Mouse (Mus musculus) midbrain, embryonic 11.5 days (tissue): ENCODE results near the gene Kif26b. TPM values are rescaled to one million over a fixed set of nuclear protein-coding genes. Genes with fewer than 3 reads are reported as not detected.

Experiments used
- ATAC-seq: fragments of 200-750 bp; cut with Nextera tagmentation; 2 replicates; pipeline ENCODE4 v1.8.0; 2017; ENCODE audit warnings: moderate TSS enrichment, moderate library complexity; ENCODE audit not compliant: low FRiP score
- DNase-seq: peaks from one replicate; pipeline ENCODE4 v3.0.0; 2015; ENCODE audit warnings: low spot score; ENCODE audit errors: missing footprints
- H3K27ac ChIP-seq: fragments of 300-500 bp; sonication (generic); 2 replicates; pipeline ENCODE4 v1.5.1; 2014; ENCODE audit warnings: low read depth, low read length
- H3K27me3 ChIP-seq: fragments of 300-500 bp; sonication (generic); 2 replicates; pipeline ENCODE4 v1.6.1; 2014; ENCODE audit warnings: mild to moderate bottlenecking, low read length, moderate library complexity, mixed read lengths; ENCODE audit not compliant: control insufficient read depth, insufficient read depth
- H3K36me3 ChIP-seq: fragments of 300-500 bp; sonication (generic); 2 replicates; pipeline ENCODE4 v1.6.1; 2014; ENCODE audit warnings: mild to moderate bottlenecking, low read length, moderate library complexity, mixed read lengths; ENCODE audit not compliant: control insufficient read depth, insufficient read depth
- H3K4me1 ChIP-seq: fragments of 300-500 bp; sonication (generic); 2 replicates; pipeline ENCODE4 v1.6.1; 2014; ENCODE audit warnings: low read length; ENCODE audit not compliant: control insufficient read depth, insufficient read depth
- H3K4me2 ChIP-seq: fragments of 300-500 bp; sonication (generic); 2 replicates; pipeline ENCODE4 v1.6.1; 2014; ENCODE audit warnings: mild to moderate bottlenecking, moderate library complexity
- H3K4me3 ChIP-seq: fragments of 300-500 bp; sonication (generic); 2 replicates; pipeline ENCODE4 v1.5.1; 2014; ENCODE audit warnings: low read depth, low read length
- H3K9ac ChIP-seq: fragments of 300-500 bp; sonication (generic); 2 replicates; pipeline ENCODE4 v1.6.1; 2014; ENCODE audit warnings: low read length
- H3K9me3 ChIP-seq: fragments of 300-500 bp; sonication (generic); 2 replicates; pipeline ENCODE4 v1.6.1; 2016; ENCODE audit warnings: low read length; ENCODE audit not compliant: control insufficient read depth
- WGBS: fragments of 180-500 bp; shearing (Covaris S2); extraction: QIAGEN DNeasy Blood & Tissue Kit; methylation state at CpG from one replicate; pipeline ENCODE4 v1.1.7; 2014; 5-methylcytosine and 5-hydroxymethylcytosine counted together
- polyA plus RNA-seq: library from polyadenylated mRNA; unstranded; fragments of >200 nt; fragmentation: Nextera tagmentation; extraction: Ambion mirVana; gene quantifications from 2 replicates; pipeline ENCODE4 v1.2.1, GENCODE M21; 2014

Gene Kif26b
- polyA plus RNA-seq, 1 experiment from 2014 or later, result 3.3 TPM

GRCm38 (mm10) chr1:178835805-178836204 lies 306.9 kb downstream of the Kif26b start:
- Histone ChIP-seq H3K4me2 (no peak overlapping the region), H3K36me3 (no peaks in the 10 kb centered on the region), H3K27ac (no peak overlapping the region), H3K9ac (no peak overlapping the region), H3K4me3 (no peak overlapping the region), H3K9me3 (no peaks in the 10 kb centered on the region), H3K4me1 (no peaks in the 10 kb centered on the region), H3K27me3 (no peaks in the 10 kb centered on the region)
- WGBS, result 87% methylated on average over 9 of the region's 9 CpGs
- DNase-seq (peak; percentile 51), ATAC-seq (no peak)

DNA sequence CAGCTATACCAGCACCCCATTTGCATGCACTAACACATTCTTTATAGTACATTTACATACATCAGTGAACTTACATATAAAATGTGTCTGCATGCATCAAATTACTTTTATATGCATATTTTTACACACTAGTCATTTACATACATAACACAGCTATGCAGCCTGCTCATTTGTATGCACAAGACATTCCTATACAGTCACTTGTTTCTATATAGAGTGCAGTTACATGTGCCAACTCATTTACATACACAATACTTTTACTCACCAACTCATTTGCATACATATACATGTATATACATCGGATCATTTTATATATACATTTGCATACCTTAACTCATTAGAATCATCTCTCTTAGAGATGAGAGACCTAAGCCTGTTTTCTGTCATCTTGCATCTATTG lies 308.1 kb downstream of the Kif26b start:
- DNase-seq, result no peak
- Histone ChIP-seq H3K36me3 (no peaks in the 10 kb centered on the region), H3K4me3 (no peak overlapping the region), H3K9ac (no peak overlapping the region), H3K27ac (no peak overlapping the region), H3K4me2 (no peak overlapping the region), H3K4me1 (no peaks in the 10 kb centered on the region), H3K9me3 (no peaks in the 10 kb centered on the region), H3K27me3 (no peaks in the 10 kb centered on the region)
- no peak for ATAC-seq
- WGBS, result 90% methylated on average over 1 of the region's 1 CpGs

DNA sequence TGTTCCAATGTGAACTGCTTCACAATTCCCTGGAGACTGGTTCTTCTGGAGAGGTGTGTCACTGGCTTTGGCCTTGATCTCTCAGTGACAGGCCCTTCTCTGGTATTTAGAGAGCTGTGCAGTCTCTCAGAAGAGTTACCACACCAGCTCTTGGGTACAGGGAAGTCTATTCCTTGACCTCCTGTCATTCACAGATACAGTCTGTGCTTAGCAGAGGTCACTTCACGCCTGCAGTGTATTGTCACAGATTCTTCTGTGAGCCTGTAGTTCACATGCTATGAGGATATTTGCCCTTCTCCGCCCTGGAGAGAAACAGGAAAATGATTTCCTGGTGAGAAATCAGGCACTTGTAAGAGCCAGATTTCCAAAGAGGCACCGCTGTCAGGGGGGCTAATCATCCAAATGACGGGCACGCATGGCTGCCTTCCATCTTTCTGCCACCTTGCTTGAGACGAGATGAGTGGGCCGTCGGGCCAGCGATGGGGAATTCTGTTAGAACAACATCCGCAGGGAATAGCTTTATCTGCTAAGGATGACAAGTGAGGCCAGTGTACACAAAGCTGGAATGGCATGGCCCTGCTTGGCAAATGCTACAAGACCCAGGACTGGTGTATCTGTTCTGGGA lies 309.9 kb downstream of the Kif26b start:
- 75% methylated on average over 10 of the region's 10 CpGs for WGBS
- H3K9me3 ChIP-seq, result no peaks in the 10 kb centered on the region
- no peaks in the 10 kb centered on the region for H3K36me3 ChIP-seq
- no peak overlapping the region for H3K9ac ChIP-seq
- H3K4me3 ChIP-seq, result no peak overlapping the region
- no peaks in the 10 kb centered on the region for H3K27me3 ChIP-seq
- ATAC-seq (no peak), DNase-seq (no peak)
- H3K27ac ChIP-seq, result no peak overlapping the region
- H3K4me2 ChIP-seq, result no peak overlapping the region
- H3K4me1 ChIP-seq, result no peaks in the 10 kb centered on the region

DNA sequence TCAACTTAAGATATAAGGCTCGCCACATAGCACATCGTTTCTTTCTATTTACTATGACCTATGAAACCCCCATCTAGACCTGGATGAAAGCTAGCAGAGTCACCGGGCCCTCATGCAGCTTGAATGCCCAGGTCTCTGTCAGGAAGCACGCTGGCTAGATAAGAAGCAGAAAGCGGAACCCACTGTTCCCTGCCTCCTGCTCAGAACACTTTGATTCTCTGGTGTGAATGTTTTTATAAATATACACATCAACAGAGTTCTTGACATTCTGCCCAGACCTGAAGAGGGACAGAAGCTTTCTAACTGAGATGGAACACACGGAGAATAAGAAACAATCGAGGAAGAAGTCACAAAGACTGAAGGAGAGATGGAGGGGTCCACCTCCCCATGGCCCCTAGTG lies 311.4 kb downstream of the Kif26b start:
- Histone ChIP-seq H3K4me3 (no peak overlapping the region), H3K9me3 (no peaks in the 10 kb centered on the region), H3K4me1 (no peaks in the 10 kb centered on the region), H3K36me3 (no peaks in the 10 kb centered on the region), H3K27ac (no peak overlapping the region), H3K4me2 (no peak overlapping the region), H3K9ac (no peak overlapping the region), H3K27me3 (no peaks in the 10 kb centered on the region)
- 86% methylated on average over 7 of the region's 7 CpGs for WGBS
- no peak for DNase-seq
- ATAC-seq, result no peak

DNA sequence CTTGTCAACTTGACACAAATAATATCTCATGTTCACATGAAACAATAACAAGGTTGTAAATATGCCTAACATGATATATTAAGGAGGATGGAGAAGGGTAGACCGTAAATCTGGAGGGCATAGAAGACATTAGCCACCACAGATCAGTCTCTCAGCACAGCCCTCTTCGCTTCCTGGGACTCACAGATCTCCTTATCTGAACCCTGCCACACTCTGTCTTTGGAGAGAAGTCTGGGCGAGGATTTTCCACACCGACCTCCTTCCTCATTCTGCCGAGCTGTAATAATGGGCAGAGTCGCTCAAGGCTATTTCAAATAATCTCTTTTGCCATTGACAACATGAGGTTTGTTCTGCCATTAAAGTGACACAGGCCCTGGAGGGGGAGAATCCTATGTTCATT lies 315.9 kb downstream of the Kif26b start:
- Histone ChIP-seq H3K4me1 (no peaks in the 10 kb centered on the region), H3K27ac (no peak overlapping the region), H3K9me3 (no peaks in the 10 kb centered on the region), H3K9ac (no peak overlapping the region), H3K4me2 (no peak overlapping the region), H3K4me3 (no peak overlapping the region), H3K27me3 (no peaks in the 10 kb centered on the region), H3K36me3 (no peaks in the 10 kb centered on the region)
- WGBS, result 87% methylated on average over 6 of the region's 6 CpGs
- no peak for DNase-seq
- no peak for ATAC-seq

DNA sequence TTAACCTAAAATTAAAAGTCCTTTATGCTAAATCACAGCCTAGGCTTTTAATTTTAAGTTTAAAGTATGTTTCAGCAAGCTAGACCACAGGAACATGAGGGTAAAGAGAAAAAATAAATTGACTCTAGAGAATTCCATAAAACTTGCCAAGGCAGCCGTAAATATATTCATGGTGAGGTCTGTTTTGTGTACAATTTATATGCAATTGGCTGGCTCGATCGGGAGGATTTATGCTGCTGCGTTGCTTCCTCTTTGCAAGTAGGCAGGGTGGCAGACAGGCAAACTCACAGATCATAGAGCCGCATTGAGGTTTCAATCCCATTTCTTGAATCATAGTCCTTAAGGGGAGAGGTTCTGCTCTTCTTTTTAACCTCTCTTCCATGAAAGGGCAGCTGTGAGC lies 318.6 kb downstream of the Kif26b start:
- H3K4me1 ChIP-seq, result no peaks in the 10 kb centered on the region
- H3K36me3 ChIP-seq, result no peaks in the 10 kb centered on the region
- DNase-seq (no peak), ATAC-seq (no peak)
- no peak overlapping the region for H3K27ac ChIP-seq
- no peak overlapping the region for H3K9ac ChIP-seq
- H3K4me2 ChIP-seq, result no peak overlapping the region
- no peaks in the 10 kb centered on the region for H3K27me3 ChIP-seq
- H3K9me3 ChIP-seq, result no peaks in the 10 kb centered on the region
- H3K4me3 ChIP-seq, result no peak overlapping the region
- 85% methylated on average over 5 of the region's 5 CpGs for WGBS

- Histone ChIP-seq H3K4me2 (no peak overlapping the region), H3K9me3 (no peaks in the 10 kb centered on the region), H3K4me3 (no peak overlapping the region), H3K9ac (no peak overlapping the region), H3K27ac (no peak overlapping the region), H3K36me3 (no peaks in the 10 kb centered on the region), H3K27me3 (no peaks in the 10 kb centered on the region), H3K4me1 (no peaks in the 10 kb centered on the region)
- WGBS, result 86% methylated on average over 5 of the region's 5 CpGs
- ATAC-seq, result peak; percentile 50; the same call in 1 of the 2 replicates
- no peak for DNase-seq
These were observed 319.6 kb downstream of the Kif26b start for GRCm38 (mm10) chr1:178848380-178849106.

GRCm38 (mm10) chr1:178850569-178850968 lies 321.6 kb downstream of the Kif26b start:
- Histone ChIP-seq H3K27ac (no peak overlapping the region), H3K9me3 (no peaks in the 10 kb centered on the region), H3K27me3 (no peaks in the 10 kb centered on the region), H3K9ac (no peak overlapping the region), H3K4me1 (no peaks in the 10 kb centered on the region), H3K4me3 (no peak overlapping the region), H3K36me3 (no peaks in the 10 kb centered on the region), H3K4me2 (no peak overlapping the region)
- ATAC-seq (no peak), DNase-seq (no peak)
- WGBS, result 46% methylated on average over 1 of the region's 1 CpGs

GRCm38 (mm10) chr1:178854936-178855335 lies 326.0 kb downstream of the Kif26b start:
- H3K27ac ChIP-seq, result no peak overlapping the region
- H3K4me3 ChIP-seq, result no peak overlapping the region
- no peak overlapping the region for H3K4me2 ChIP-seq
- no peaks in the 10 kb centered on the region for H3K27me3 ChIP-seq
- H3K4me1 ChIP-seq, result no peaks in the 10 kb centered on the region
- no peaks in the 10 kb centered on the region for H3K9me3 ChIP-seq
- DNase-seq (no peak), ATAC-seq (no peak)
- H3K36me3 ChIP-seq, result no peaks in the 10 kb centered on the region
- 68% methylated on average over 4 of the region's 4 CpGs for WGBS
- no peak overlapping the region for H3K9ac ChIP-seq
